Comparison of ENCODE assay signal across 8 mouse cellular contexts in the genomic region with DNA sequence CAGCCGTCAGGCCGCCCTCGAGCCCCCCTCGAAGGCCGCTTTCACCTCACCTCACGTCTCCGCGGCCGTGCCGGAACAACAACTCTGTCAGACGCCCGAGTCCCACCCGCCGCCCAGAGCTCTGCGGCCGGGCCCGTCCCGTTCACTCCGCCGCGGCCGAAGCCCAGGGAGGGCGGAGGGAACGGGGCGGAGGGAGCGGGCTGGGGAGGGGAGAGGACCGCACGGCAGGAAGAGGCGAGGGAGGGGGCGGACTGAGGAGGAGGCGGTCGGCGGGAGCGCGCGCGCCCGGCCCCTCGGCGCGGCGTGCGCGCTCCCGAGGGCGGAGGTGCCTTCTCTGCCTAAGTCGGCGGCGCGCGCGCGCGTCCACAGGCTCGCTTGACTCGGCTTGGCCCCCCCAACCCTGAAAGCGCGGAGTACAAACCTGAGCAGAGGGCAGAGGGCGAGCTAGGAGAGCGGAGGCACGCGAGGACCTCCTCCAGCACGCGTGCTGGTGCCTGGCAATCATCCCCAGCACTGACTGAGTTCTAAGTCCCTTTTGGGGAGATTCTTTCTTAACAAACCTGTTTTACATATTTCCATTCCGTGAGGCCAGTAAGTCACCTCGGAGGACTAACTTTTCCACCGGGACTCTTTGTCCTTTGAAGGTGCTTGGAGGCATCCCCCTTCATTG. TPM values are rescaled to one million over a fixed set of nuclear protein-coding genes. Genes with fewer than 3 reads are reported as not detected.
DNase-seq lines count a peak whose midpoint lies in the region; ATAC-seq and TF ChIP-seq lines count a peak whose summit lies in the region.

Gene Rabgap1l, minus strand, starts transcription at position 526 of the 670 bp plus-strand sequence.

- H3K4me1 ChIP-seq in hindbrain, postnatal 0 days (ENCODE audit: insufficient read depth, low read length): no peaks in the 10 kb centered on the region

- under 1% methylated on average over 63 of the region's 67 CpGs for WGBS in hindbrain, postnatal 0 days

- no peaks in the 10 kb centered on the region for H3K9me3 ChIP-seq in hindbrain, postnatal 0 days (ENCODE audit: low read length)

- peak; percentile 84 for DNase-seq in T-cell, adult 2 months (ENCODE audit: low spot score)
- DNase-seq in cerebellum, postnatal 36 days: peak; percentile 83 to 90
- DNase-seq in gastrocnemius, adult 18-20 months (ENCODE audit: low spot score): peak; percentile 74
- peak; percentile 97 for DNase-seq in hindbrain, postnatal 0 days (ENCODE audit: low spot score)
- peak; percentile 76 to 85 for DNase-seq in left cerebral cortex, adult 2 months (ENCODE audit: extremely low spot score in 1 of 2, low spot score in 2 of 2)
- peak; percentile 70 to 81 for DNase-seq in right cerebral cortex, adult 2 months (ENCODE audit: low spot score in 2 of 2)
- peak; percentile 80 for DNase-seq in urinary bladder, postnatal 14 days (ENCODE audit: low spot score)

- ATAC-seq in hindbrain, postnatal 0 days: peak; percentile 98
- ATAC-seq in megakaryocyte, adult 5-6 weeks (ENCODE audit: poor library complexity, severe bottlenecking): peak; percentile 87

- H3K4me3 ChIP-seq in hindbrain, postnatal 0 days (ENCODE audit: low read length): peak within 1 kb of the TSS; percentile 92
- peak within 1 kb of the TSS; percentile 96 for H3K4me3 ChIP-seq in left cerebral cortex, adult 2 months

- peak within 1 kb of the TSS; percentile 59; the same call in 1 of the 2 replicates for H3K27ac ChIP-seq in hindbrain, postnatal 0 days
- H3K27ac ChIP-seq in left cerebral cortex, adult 2 months: peak within 1 kb of the TSS; percentile 84

- peak within 1 kb of the TSS; percentile 86 for H3K9ac ChIP-seq in hindbrain, postnatal 0 days (replicated peaks; ENCODE audit: low read length)

- intact Hi-C loops in left cerebral cortex, adult 2 months (cut with DNase I): loop anchor here (2.0 kb wide), 3 partner anchors 114 to 242 kb away; partner anchors contain the start of genes Rc3h1 and Zbtb37

- H3K27me3 ChIP-seq in hindbrain, postnatal 0 days (ENCODE audit: insufficient read depth, low read length): no peaks in the 10 kb centered on the region

- no peaks in the 10 kb centered on the region for H3K36me3 ChIP-seq in hindbrain, postnatal 0 days (ENCODE audit: insufficient read depth, low read length)

- TF ChIP-seq CTCF in hindbrain, postnatal 0 days (IDR thresholded peaks at IDR 0.05; ENCODE audit: low read depth): no peak
- TF ChIP-seq CTCF in left cerebral cortex, adult 2 months (IDR thresholded peaks at IDR 0.05): no peak

- H3K4me2 ChIP-seq in hindbrain, postnatal 0 days (ENCODE audit: low read depth, low read length): peak within 1 kb of the TSS; percentile 85

RNA-seq across cellular contexts. Expression of gene Rabgap1l, which starts in this region (rescaled TPM):
- 10 to 100 TPM; 10.9 to 12.1 TPM for total RNA-seq in gastrocnemius, adult 18-20 months (2021)
- 70.5 and 78.7 TPM in 2 replicates for total RNA-seq in hindbrain, postnatal 0 days (2014; rRNA removed)
- polyA plus RNA-seq in hindbrain, postnatal 0 days (2015; fragmentation: Nextera tagmentation; extraction: Ambion mirVana): 24.3 and 28.5 TPM in 2 replicates
- 100 to 1,000 TPM; 195 to 202 TPM for total RNA-seq in left cerebral cortex, adult 2 months (2021)
- total RNA-seq in megakaryocyte, adult 5-6 weeks (2015): 60.8 and 78.6 TPM in 2 replicates
- 96.4 and 99.5 TPM in 2 replicates for total RNA-seq in megakaryocyte, adult 5-6 weeks (2017)

Comparison
In these comparisons a context has a peak if more than half of its experiments do, and no peak if none do; other contexts are left out.
1. Peak in every context shown above with its lines: DNase-seq, ATAC-seq, H3K4me3 ChIP-seq and H3K27ac ChIP-seq.